Mouse (Mus musculus): Measurements from ENCODE around the gene H2-M10.4. TPM values are rescaled to one million over a fixed set of nuclear protein-coding genes. Genes with fewer than 3 reads are reported as not detected.

The H2-M10.4 gene
- not detected in 2 replicates for polyA plus RNA-seq (2015; fragmentation: Nextera tagmentation; extraction: Ambion mirVana)

DNA sequence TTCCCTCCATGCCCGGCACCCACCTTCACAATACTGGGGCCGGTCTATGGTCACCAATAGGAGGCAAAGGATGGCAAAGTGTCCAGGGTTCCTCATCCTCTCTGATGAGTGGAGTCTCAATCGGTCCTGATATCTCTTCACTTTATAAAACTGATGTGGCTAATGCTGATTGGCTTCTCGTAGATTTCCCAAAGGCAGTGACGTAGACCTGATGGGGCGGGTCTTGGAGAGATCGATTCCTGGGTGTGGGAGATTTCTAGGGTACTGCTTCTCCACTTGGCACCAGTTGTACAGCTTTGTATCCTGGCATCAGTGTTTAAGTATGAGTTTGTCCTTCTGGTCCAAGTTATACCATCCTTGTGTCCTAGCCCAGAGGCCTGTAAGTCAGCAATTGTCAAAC lies at the start of gene H2-M10.4:
Gene H2-M10.4 (minus strand): TSS at position 101 of the 400 bp plus-strand sequence.

Other genes with a start within 250 kb of the H2-M10.4 start
- 86.7 and 86.8 TPM in 2 replicates for gene Rpp21, start 204.3 kb downstream of the H2-M10.4 start, polyA plus RNA-seq (2015; fragmentation: Nextera tagmentation; extraction: Ambion mirVana)
- gene Trim39, start 190.1 kb downstream of the H2-M10.4 start, polyA plus RNA-seq (2015; fragmentation: Nextera tagmentation; extraction: Ambion mirVana), result 6.4 and 7.8 TPM in 2 replicates
- not detected in 2 replicates for gene H2-M10.2, start 175.8 kb downstream of the H2-M10.4 start, polyA plus RNA-seq (2015; fragmentation: Nextera tagmentation; extraction: Ambion mirVana)
- gene H2-M10.1, start 136.2 kb downstream of the H2-M10.4 start, polyA plus RNA-seq (2015; fragmentation: Nextera tagmentation; extraction: Ambion mirVana), result not detected in 2 replicates
- gene H2-M10.3, start 93.9 kb downstream of the H2-M10.4 start, polyA plus RNA-seq (2015; fragmentation: Nextera tagmentation; extraction: Ambion mirVana), result not detected in 2 replicates
- gene H2-M11, start 84.7 kb upstream of the H2-M10.4 start, polyA plus RNA-seq (2015; fragmentation: Nextera tagmentation; extraction: Ambion mirVana), result not detected in 2 replicates
- gene H2-M9, start 180.3 kb upstream of the H2-M10.4 start, polyA plus RNA-seq (2015; fragmentation: Nextera tagmentation; extraction: Ambion mirVana), result not detected in 2 replicates
- gene H2-M1, start 209.9 kb upstream of the H2-M10.4 start, polyA plus RNA-seq (2015; fragmentation: Nextera tagmentation; extraction: Ambion mirVana), result not detected in 2 replicates